Mouse (Mus musculus) naive thymus-derived CD4-positive, alpha-beta T cell, adult 2 months (primary cell): ENCODE results near the gene Eif3k.

ENCODE experiments used
- DNase-seq: peaks from one replicate; pipeline ENCODE4 v3.0.0-alpha.2; 2011; ENCODE audit warnings: low read depth

Gene Eif3k

GRCm38 (mm10) chr7:28939418-28940183 lies 42.1 kb downstream of the Eif3k start:
- DNase-seq = no peak

GRCm38 (mm10) chr7:28938654-28939053 lies 43.0 kb downstream of the Eif3k start:
- DNase-seq = no peak

- DNase-seq = no peak
These were observed 44.9 kb downstream of the Eif3k start for GRCm38 (mm10) chr7:28936787-28937186.

- no peak for DNase-seq
These were observed 47.8 kb downstream of the Eif3k start for GRCm38 (mm10) chr7:28933825-28934224.

- DNase-seq = no peak
These were observed 49.1 kb downstream of the Eif3k start for GRCm38 (mm10) chr7:28932421-28933041.

- DNase-seq = no peak
These were observed 50.0 kb downstream of the Eif3k start for GRCm38 (mm10) chr7:28931695-28932039.

GRCm38 (mm10) chr7:28931032-28931694 lies 50.5 kb downstream of the Eif3k start:
- no peak for DNase-seq

GRCm38 (mm10) chr7:28930320-28931031 lies 51.2 kb downstream of the Eif3k start:
- no peak for DNase-seq

- DNase-seq = no peak
These were observed 52.3 kb downstream of the Eif3k start for GRCm38 (mm10) chr7:28929381-28929780.

- DNase-seq = no peak
These were observed 55.5 kb downstream of the Eif3k start for GRCm38 (mm10) chr7:28926172-28926571.

- DNase-seq = no peak
These were observed 56.3 kb downstream of the Eif3k start for GRCm38 (mm10) chr7:28925317-28925716.

- no peak for DNase-seq
These were observed 56.9 kb downstream of the Eif3k start for GRCm38 (mm10) chr7:28924802-28925201.

GRCm38 (mm10) chr7:28923865-28924291 lies 57.8 kb downstream of the Eif3k start:
- DNase-seq = no peak

GRCm38 (mm10) chr7:28922606-28923005 lies 59.1 kb downstream of the Eif3k start:
- no peak for DNase-seq

- no peak for DNase-seq
These were observed 59.8 kb downstream of the Eif3k start for GRCm38 (mm10) chr7:28921722-28922465.
